Mouse (Mus musculus) ES-Bruce4 (cell line): ENCODE measurements at regions not wholly inside any gene's neighbourhood (a gene's known extent, or its start where the extent isn't known, plus 50 kb on each side); places are given as distances from the start of the nearest gene placed in this dataset.

ENCODE experiments used
- H3K27ac ChIP-seq: 2 replicates; pipeline ENCODE4 v1.5.1; 2012; ENCODE audit warnings: low read length, inconsistent platforms; ENCODE audit not compliant: insufficient read depth
- H3K27me3 ChIP-seq: 2 replicates; pipeline ENCODE4 v1.6.1; 2012; ENCODE audit warnings: mild to moderate bottlenecking, low read length, inconsistent platforms; ENCODE audit not compliant: control insufficient read depth, poor library complexity, insufficient read depth, severe bottlenecking
- H3K36me3 ChIP-seq: 2 replicates; pipeline ENCODE4 v1.6.1; 2012; ENCODE audit warnings: inconsistent platforms, mild to moderate bottlenecking, low read length, moderate library complexity; ENCODE audit not compliant: control insufficient read depth, poor library complexity, insufficient read depth, severe bottlenecking
- H3K4me1 ChIP-seq: one replicate; pipeline ENCODE4 v1.8.1; 2011; ENCODE audit warnings: low read length; ENCODE audit not compliant: control insufficient read depth, insufficient read depth
- H3K4me3 ChIP-seq: 2 replicates; pipeline ENCODE4 v1.5.1; 2011; ENCODE audit warnings: low read depth, mild to moderate bottlenecking, low read length
- H3K9ac ChIP-seq: 2 replicates; pipeline ENCODE4 v1.6.1; 2012; ENCODE audit warnings: low read depth, mild to moderate bottlenecking, inconsistent platforms; ENCODE audit not compliant: poor library complexity, severe bottlenecking
- H3K9me3 ChIP-seq: replicated peaks from 2 replicates; pipeline ENCODE4 v1.6.1; 2012; ENCODE audit warnings: mild to moderate bottlenecking, low read length, inconsistent platforms; ENCODE audit not compliant: control insufficient read depth, poor library complexity, insufficient read depth, severe bottlenecking
- CTCF ChIP-seq: IDR thresholded peaks from one replicate; pipeline ENCODE4 v1.8.1; 2011; ENCODE audit warnings: low read depth, low read length
- EP300 ChIP-seq: IDR thresholded peaks from 2 replicates; pipeline ENCODE4 v1.6.1; 2011; ENCODE audit warnings: low read depth, low read length; ENCODE audit not compliant: insufficient read depth
- POLR2A ChIP-seq: IDR thresholded peaks from one replicate; pipeline ENCODE4 v1.8.1; 2011; ENCODE audit warnings: low read length; ENCODE audit not compliant: insufficient read depth

DNA sequence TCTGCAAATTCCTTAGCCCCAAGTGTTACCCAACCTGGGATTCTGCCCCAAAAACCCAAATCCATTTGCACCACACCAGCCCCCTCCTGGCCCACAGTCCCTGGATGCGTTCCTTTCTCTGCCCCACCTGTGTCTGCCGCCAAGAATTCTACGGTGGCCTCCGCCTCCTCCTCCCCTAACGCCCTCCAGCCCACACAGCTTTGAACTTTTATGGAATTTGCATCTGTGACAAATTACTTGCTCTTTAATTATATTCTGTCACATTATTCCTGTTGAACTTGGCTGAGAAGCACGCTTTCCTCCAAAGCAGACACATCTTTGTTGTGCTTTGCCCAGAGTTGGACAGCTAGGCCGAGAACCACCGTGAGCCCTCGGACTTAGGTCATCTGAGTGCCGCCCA lies 131.8 kb upstream of the Cops8 start:
- H3K4me1 ChIP-seq = peaks cover 2% of the 10 kb centered on the region
- no peak overlapping the region for H3K4me3 ChIP-seq
- H3K27ac ChIP-seq = no peak overlapping the region
- no peak overlapping the region for H3K9ac ChIP-seq
- no peaks in the 10 kb centered on the region for H3K36me3 ChIP-seq
- no peak for TF ChIP-seq CTCF
- TF ChIP-seq POLR2A = no peak
- no peak for TF ChIP-seq EP300
- H3K9me3 ChIP-seq = no peaks in the 10 kb centered on the region
- no peaks in the 10 kb centered on the region; the same call in 1 of the 2 replicates for H3K27me3 ChIP-seq

DNA sequence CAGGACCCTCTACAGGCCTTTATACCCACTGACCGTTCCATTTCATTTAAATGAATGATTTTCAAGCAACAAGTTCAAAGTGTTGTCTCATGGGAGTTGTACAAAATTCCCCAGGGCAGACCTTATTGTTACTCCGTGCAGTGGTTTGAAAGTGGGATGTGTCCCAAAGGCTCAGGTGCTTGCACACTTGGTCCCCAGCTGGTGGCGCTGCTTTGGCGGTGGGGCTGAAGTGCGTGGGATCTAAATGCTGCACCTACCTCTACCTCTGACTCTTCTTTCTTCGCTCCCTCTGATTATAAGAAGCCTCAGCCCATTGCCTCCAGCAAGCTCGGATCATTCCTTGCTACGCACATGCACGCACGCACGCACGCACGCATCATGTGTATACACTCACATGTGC lies 131.0 kb upstream of the Cops8 start:
- H3K27ac ChIP-seq = no peak overlapping the region
- no peaks in the 10 kb centered on the region for H3K9me3 ChIP-seq
- H3K27me3 ChIP-seq = no peaks in the 10 kb centered on the region; the same call in 1 of the 2 replicates
- no peak overlapping the region for H3K4me3 ChIP-seq
- peak; percentile 71 for TF ChIP-seq CTCF
- no peak for TF ChIP-seq EP300
- H3K9ac ChIP-seq = no peak overlapping the region
- no peaks in the 10 kb centered on the region for H3K36me3 ChIP-seq
- H3K4me1 ChIP-seq = peaks cover 2% of the 10 kb centered on the region

DNA sequence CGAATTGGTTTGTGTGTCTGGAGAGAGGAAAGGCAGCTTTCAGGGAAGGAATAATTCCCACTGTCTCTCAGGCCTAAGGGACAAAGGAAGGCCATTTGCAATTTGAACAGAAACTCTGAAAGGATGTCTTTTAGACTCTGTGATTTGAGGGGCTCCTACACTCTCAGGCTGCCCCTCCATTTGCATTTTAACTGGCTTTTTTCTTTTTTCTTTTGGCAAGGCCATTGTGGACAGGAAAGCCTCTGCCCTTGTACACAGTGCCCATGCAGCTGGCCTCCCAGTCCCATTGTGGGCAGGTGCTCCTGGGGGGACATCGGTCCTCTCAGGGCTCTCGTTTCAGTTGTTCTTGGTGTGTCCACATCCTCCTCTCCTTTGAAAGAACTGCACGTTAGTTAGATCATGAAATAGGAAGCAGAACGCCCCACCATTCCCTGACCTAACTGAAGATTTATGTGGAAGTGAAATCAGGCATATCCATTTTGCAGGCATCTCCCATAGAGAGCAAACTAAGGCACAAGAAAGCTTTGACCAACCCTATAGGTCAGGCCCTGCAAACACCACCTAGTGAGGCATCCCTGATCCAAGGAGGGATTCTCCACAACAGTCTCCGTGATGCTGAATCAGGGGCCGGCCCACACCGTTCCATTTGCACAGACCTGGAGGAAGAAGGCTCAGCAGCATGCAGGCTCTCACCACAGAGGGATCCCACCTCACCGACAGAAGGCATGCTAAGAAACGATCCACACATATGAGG lies 127.5 kb upstream of the Cops8 start:
- no peak overlapping the region for H3K9ac ChIP-seq
- H3K4me3 ChIP-seq = no peak overlapping the region
- no peaks in the 10 kb centered on the region; the same call in 1 of the 2 replicates for H3K9me3 ChIP-seq
- no peak for TF ChIP-seq CTCF
- TF ChIP-seq EP300 = no peak
- no peak for TF ChIP-seq POLR2A
- H3K27ac ChIP-seq = no peak overlapping the region
- no peaks in the 10 kb centered on the region; the same call in 1 of the 2 replicates for H3K27me3 ChIP-seq
- peaks cover 2% of the 10 kb centered on the region for H3K4me1 ChIP-seq
- no peaks in the 10 kb centered on the region for H3K36me3 ChIP-seq

DNA sequence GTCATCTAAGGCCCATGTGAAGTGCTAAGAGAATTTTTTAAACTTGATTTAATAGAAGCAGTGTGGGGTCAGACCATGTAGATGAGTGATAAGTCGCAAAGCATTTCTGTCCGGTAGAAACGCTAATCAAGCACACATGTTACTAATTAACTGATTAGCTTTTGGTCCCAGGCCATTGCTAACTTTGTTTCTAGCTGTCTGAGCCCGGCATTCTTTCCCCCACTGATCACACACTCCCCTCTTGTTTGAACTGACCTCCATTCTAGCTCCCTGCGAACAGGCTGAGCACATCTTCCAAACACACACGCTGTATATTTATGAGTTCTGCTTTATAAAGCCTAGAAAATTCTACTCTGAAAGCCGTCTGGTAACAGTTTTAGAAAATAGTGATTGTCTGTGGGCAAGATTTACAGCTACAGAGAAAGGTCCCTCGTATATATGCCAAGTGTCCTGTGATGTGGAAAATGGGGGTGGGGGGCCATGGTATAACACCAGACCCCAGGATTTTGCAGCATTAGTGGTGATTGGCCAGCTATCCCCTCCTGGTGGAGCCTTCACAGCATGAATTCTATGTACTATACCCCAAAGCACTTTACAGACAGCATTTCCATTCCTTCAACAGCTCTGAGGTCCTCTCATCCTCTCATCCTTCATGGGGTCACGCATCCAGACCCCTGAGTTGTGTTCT lies 126.1 kb upstream of the Cops8 start:
- H3K4me3 ChIP-seq = no peak overlapping the region
- H3K36me3 ChIP-seq = no peaks in the 10 kb centered on the region
- H3K4me1 ChIP-seq = peaks cover 2% of the 10 kb centered on the region
- no peak overlapping the region for H3K9ac ChIP-seq
- TF ChIP-seq CTCF = no peak
- no peak for TF ChIP-seq POLR2A
- no peak for TF ChIP-seq EP300
- H3K9me3 ChIP-seq = no peaks in the 10 kb centered on the region; the same call in 1 of the 2 replicates
- no peak overlapping the region for H3K27ac ChIP-seq
- no peaks in the 10 kb centered on the region; the same call in 1 of the 2 replicates for H3K27me3 ChIP-seq

DNA sequence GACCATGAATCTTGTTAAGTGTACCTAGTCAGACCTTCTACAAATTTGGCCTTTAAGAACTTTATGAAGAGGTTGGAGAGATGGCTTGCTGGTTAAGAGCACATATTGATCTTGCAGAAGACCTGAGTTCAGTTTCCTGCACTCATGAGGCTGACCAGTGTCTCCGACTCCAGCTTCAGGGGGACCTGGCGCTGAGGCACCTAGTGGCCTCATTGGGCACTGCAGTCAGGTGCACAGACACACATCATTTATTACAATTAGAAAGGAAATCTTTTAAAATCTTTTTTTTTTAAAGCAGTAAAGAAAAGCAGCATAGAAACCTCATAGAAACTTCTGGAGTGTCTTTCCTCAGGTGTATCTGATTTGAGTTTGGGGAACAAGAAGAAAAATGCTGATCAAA lies 123.9 kb upstream of the Cops8 start:
- H3K36me3 ChIP-seq = no peaks in the 10 kb centered on the region
- TF ChIP-seq EP300 (no peak), CTCF (peak; percentile 12)
- H3K27ac ChIP-seq = no peak overlapping the region
- no peaks in the 10 kb centered on the region for H3K4me1 ChIP-seq
- H3K9ac ChIP-seq = no peak overlapping the region
- H3K4me3 ChIP-seq = no peak overlapping the region
- no peaks in the 10 kb centered on the region; the same call in 1 of the 2 replicates for H3K27me3 ChIP-seq
- H3K9me3 ChIP-seq = no peaks in the 10 kb centered on the region; the same call in 1 of the 2 replicates

DNA sequence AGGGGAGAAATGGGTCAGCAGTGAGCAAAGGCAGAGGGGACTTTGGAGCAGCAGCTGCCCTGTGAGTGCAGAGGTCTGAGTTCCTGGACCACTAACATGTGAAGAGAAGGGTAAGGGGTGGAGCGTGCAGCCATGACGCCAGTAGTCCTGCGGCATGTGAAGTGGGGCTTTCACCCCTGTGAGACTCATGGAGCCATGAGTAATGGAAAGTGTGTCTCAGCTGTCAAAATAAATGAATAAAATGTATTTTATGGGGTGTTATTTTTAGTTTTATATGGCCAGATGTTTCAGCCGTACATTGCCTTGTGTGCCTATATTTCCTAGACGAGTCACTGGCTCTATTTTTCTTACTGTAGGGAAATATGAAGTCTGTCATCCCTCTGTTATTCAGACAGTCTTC lies 121.5 kb upstream of the Cops8 start:
- Histone ChIP-seq H3K4me3 (no peak overlapping the region), H3K9ac (no peak overlapping the region), H3K4me1 (no peaks in the 10 kb centered on the region), H3K36me3 (no peaks in the 10 kb centered on the region), H3K27me3 (no peaks in the 10 kb centered on the region), H3K27ac (no peak overlapping the region), H3K9me3 (no peaks in the 10 kb centered on the region; the same call in 1 of the 2 replicates)
- no peak for TF ChIP-seq EP300
- TF ChIP-seq CTCF = no peak
- TF ChIP-seq POLR2A = no peak
